In genomic region chr3:116892872-116893271, GRCm38 (mm10) we compare ENCODE assay signal across 14 mouse cellular contexts. TPM values are rescaled to one million over a fixed set of nuclear protein-coding genes. Genes with fewer than 3 reads are reported as not detected.
A peak's percentile ranks its signal among the peaks of the same experiment; 100 is the strongest.
DNase-seq lines count a peak whose midpoint lies in the region; ATAC-seq and TF ChIP-seq lines count a peak whose summit lies in the region.
"Had no signal": no experiment of that assay in that cellular context is flagged by ENCODE, and none has a peak within 500 bp of the region (broad histone marks: within the 10 kb centered on the region; RNA-seq: fewer than 3 reads in every experiment).

No protein-coding gene starts in this region.

- peak; percentile 30 to 54 for DNase-seq in lung, adult 18-20 months
- DNase-seq in lung, postnatal 0 days (ENCODE audit: low spot score), result no peak
- peak; percentile 81 for DNase-seq in kidney, postnatal 14 days
- DNase-seq in monocyte, adult 2 months (ENCODE audit: low read depth in 1 of 2, low spot score in 2 of 2), result peak; percentile 19 to 26
- no peak for DNase-seq in hindbrain, embryonic 11.5 days (ENCODE audit: low spot score)
- DNase-seq in thymus, postnatal 25 days, result no peak
- DNase-seq: adrenal gland, adult 8-10 months; cerebellum, adult 9-11 months; gastrocnemius, postnatal 14 days; heart, postnatal 36 days; layer of hippocampus, postnatal 36 days had no signal

- no peaks in the 10 kb centered on the region for H3K4me1 ChIP-seq in lung, postnatal 0 days (ENCODE audit: insufficient read depth, low read depth, low read length)
- no peaks in the 10 kb centered on the region for H3K4me1 ChIP-seq in hindbrain, embryonic 11.5 days (replicated peaks; ENCODE audit: control insufficient read depth, insufficient read depth, low read length)
- peaks cover 9% of the 10 kb centered on the region; the same call in 1 of the 2 replicates for H3K4me1 ChIP-seq in midbrain, embryonic 13.5 days (replicated peaks)

- H3K9me3 ChIP-seq in lung, postnatal 0 days (ENCODE audit: low read length), result no peaks in the 10 kb centered on the region
- no peaks in the 10 kb centered on the region for H3K9me3 ChIP-seq in hindbrain, embryonic 11.5 days (ENCODE audit: control insufficient read depth, low read length)
- H3K9me3 ChIP-seq in midbrain, embryonic 13.5 days, result no peaks in the 10 kb centered on the region

- ATAC-seq in lung, postnatal 0 days, result no peak
- peak; percentile 92 for ATAC-seq in common myeloid progenitor, adult 5-6 weeks (replicated peaks; ENCODE audit: low read depth, poor library complexity, severe bottlenecking)
- no peak for ATAC-seq in hindbrain, embryonic 11.5 days (ENCODE audit: low FRiP score)
- ATAC-seq in midbrain, embryonic 13.5 days, result no peak

- no peak overlapping the region for H3K4me3 ChIP-seq in lung, postnatal 0 days (ENCODE audit: low read depth, low read length)
- no peak overlapping the region for H3K4me3 ChIP-seq in hindbrain, embryonic 11.5 days (ENCODE audit: low read depth, low read length)
- H3K4me3 ChIP-seq in midbrain, embryonic 13.5 days (replicated peaks), result no peak overlapping the region

- no peaks in the 10 kb centered on the region for H3K27me3 ChIP-seq in lung, postnatal 0 days (replicated peaks; ENCODE audit: insufficient read depth, low read length)
- no peaks in the 10 kb centered on the region for H3K27me3 ChIP-seq in hindbrain, embryonic 11.5 days (ENCODE audit: control insufficient read depth, insufficient read depth, low read length)
- H3K27me3 ChIP-seq in midbrain, embryonic 13.5 days, result no peaks in the 10 kb centered on the region
- H3K27me3 ChIP-seq: CH12.LX had no signal

- TF ChIP-seq CTCF in lung, postnatal 0 days (IDR thresholded peaks at IDR 0.05), result no peak

- no peak overlapping the region for H3K4me2 ChIP-seq in lung, postnatal 0 days (replicated peaks; ENCODE audit: low read depth, low read length)
- H3K4me2 ChIP-seq in hindbrain, embryonic 11.5 days (replicated peaks; ENCODE audit: low read depth, low read length), result no peak overlapping the region
- no peak overlapping the region for H3K4me2 ChIP-seq in midbrain, embryonic 13.5 days (replicated peaks)

- no peak for TF ChIP-seq EP300 in lung, postnatal 0 days (IDR thresholded peaks at IDR 0.05)

- H3K36me3 ChIP-seq in lung, postnatal 0 days (ENCODE audit: insufficient read depth, low read length), result no peaks in the 10 kb centered on the region
- no peaks in the 10 kb centered on the region for H3K36me3 ChIP-seq in hindbrain, embryonic 11.5 days (ENCODE audit: control insufficient read depth, insufficient read depth, low read length)
- no peaks in the 10 kb centered on the region for H3K36me3 ChIP-seq in midbrain, embryonic 13.5 days

- H3K9ac ChIP-seq in lung, postnatal 0 days (replicated peaks; ENCODE audit: low read depth), result no peak overlapping the region
- no peak overlapping the region for H3K9ac ChIP-seq in hindbrain, embryonic 11.5 days (ENCODE audit: low read depth, low read length)
- H3K9ac ChIP-seq in midbrain, embryonic 13.5 days (replicated peaks), result no peak overlapping the region

- 69% methylated on average over 9 of the region's 9 CpGs for WGBS in lung, postnatal 0 days
- WGBS in hindbrain, embryonic 11.5 days, result 78% methylated on average over 9 of the region's 9 CpGs
- WGBS in midbrain, embryonic 13.5 days, result 83% methylated on average over 9 of the region's 9 CpGs

- H3K27ac ChIP-seq in lung, postnatal 0 days (ENCODE audit: low read length), result no peak overlapping the region
- H3K27ac ChIP-seq in hindbrain, embryonic 11.5 days (ENCODE audit: low read depth, low read length), result no peak overlapping the region
- H3K27ac ChIP-seq in midbrain, embryonic 13.5 days, result no peak overlapping the region

RNA-seq across cellular contexts. Expression of gene Frrs1, which starts 33.6 kb away (rescaled TPM):
- 5.6 and 6.0 TPM in 2 replicates for polyA plus RNA-seq in lung, postnatal 0 days (2015; fragmentation: Nextera tagmentation; extraction: Ambion mirVana)
- 43.7 and 47.0 TPM in 2 replicates for total RNA-seq in common myeloid progenitor, adult 5-6 weeks (2017)
- polyA plus RNA-seq in hindbrain, embryonic 11.5 days (2014; fragmentation: Nextera tagmentation; extraction: Ambion mirVana), result 9.5 and 10.3 TPM in 2 replicates
- 2.6 and 3.6 TPM in 2 replicates for polyA plus RNA-seq in midbrain, embryonic 13.5 days (2015; fragmentation: Nextera tagmentation; extraction: Ambion mirVana)

Comparison
In these comparisons a context has a peak if more than half of its experiments do, and no peak if none do; other contexts are left out.
1. DNase-seq: peak in lung, adult 18-20 months (2 of 2), kidney, postnatal 14 days (single experiment) and monocyte, adult 2 months (2 of 2); none in lung, postnatal 0 days (single experiment), hindbrain, embryonic 11.5 days (single experiment) and thymus, postnatal 25 days (single experiment).